Mouse (Mus musculus): ENCODE measurements around the gene Vmn1r7. TPM values are rescaled to one million over a fixed set of nuclear protein-coding genes. Genes with fewer than 3 reads are reported as not detected.
"Not testable (repeated sequence)": the region's sequence is repeated elsewhere in the genome, so short reads cannot be mapped to it uniquely, and the experiment has no call there.

Vmn1r7 gene
- not detected in 2 replicates for polyA plus RNA-seq (2015; fragmentation: Nextera tagmentation; extraction: Ambion mirVana)

- not testable (repeated sequence) for H3K4me3 ChIP-seq (ENCODE audit: low read length); H3K4me2 ChIP-seq (replicated peaks; ENCODE audit: low read depth, low read length); H3K27me3 ChIP-seq (ENCODE audit: insufficient read depth, low read length); H3K27ac ChIP-seq (ENCODE audit: low read length); H3K9me3 ChIP-seq (ENCODE audit: low read length); ATAC-seq (ENCODE audit: low FRiP score, low TSS enrichment); H3K4me1 ChIP-seq (ENCODE audit: insufficient read depth, low read length); H3K9ac ChIP-seq (replicated peaks; ENCODE audit: low read length); H3K36me3 ChIP-seq (ENCODE audit: insufficient read depth, low read length)
- WGBS: 84% methylated on average over 2 of the region's 2 CpGs
Measured at GRCm38 (mm10) chr6:57025224-57025623, at the start of gene Vmn1r7. Vmn1r7 (minus strand) TSS chr6:57025324.

- H3K27me3 ChIP-seq (ENCODE audit: insufficient read depth, low read length): no peaks in the 10 kb centered on the region
- H3K27ac ChIP-seq (ENCODE audit: low read length): no peak within 1 kb of the TSS
- H3K36me3 ChIP-seq (ENCODE audit: insufficient read depth, low read length): no peaks in the 10 kb centered on the region
- no peaks in the 10 kb centered on the region for H3K9me3 ChIP-seq (ENCODE audit: low read length)
- no peak within 1 kb of the TSS for H3K4me2 ChIP-seq (replicated peaks; ENCODE audit: low read depth, low read length)
- ATAC-seq (ENCODE audit: low FRiP score, low TSS enrichment): no peak
- H3K4me1 ChIP-seq (ENCODE audit: insufficient read depth, low read length): no peaks in the 10 kb centered on the region
- WGBS: 83% methylated on average over 2 of the region's 2 CpGs
- no peak within 1 kb of the TSS for H3K9ac ChIP-seq (replicated peaks; ENCODE audit: low read length)
- no peak within 1 kb of the TSS for H3K4me3 ChIP-seq (ENCODE audit: low read length)
Measured at GRCm38 (mm10) chr6:57066487-57066886, 41.4 kb upstream of the Vmn1r7 start, which contains the start of gene Vmn1r9. Vmn1r9 (plus strand) TSS chr6:57066787.

GRCm38 (mm10) chr6:57063730-57064129, 38.6 kb upstream of the Vmn1r7 start:
- Histone ChIP-seq H3K27ac (ENCODE audit: low read length) (no peak overlapping the region), H3K36me3 (ENCODE audit: insufficient read depth, low read length) (no peaks in the 10 kb centered on the region), H3K9ac (replicated peaks; ENCODE audit: low read length) (no peak overlapping the region), H3K27me3 (ENCODE audit: insufficient read depth, low read length) (no peaks in the 10 kb centered on the region), H3K4me2 (replicated peaks; ENCODE audit: low read depth, low read length) (no peak overlapping the region), H3K9me3 (ENCODE audit: low read length) (no peaks in the 10 kb centered on the region), H3K4me1 (ENCODE audit: insufficient read depth, low read length) (no peaks in the 10 kb centered on the region), H3K4me3 (ENCODE audit: low read length) (no peak overlapping the region)
- ATAC-seq (ENCODE audit: low FRiP score, low TSS enrichment): no peak

- Histone ChIP-seq H3K9ac (replicated peaks; ENCODE audit: low read length) (no peak overlapping the region), H3K9me3 (ENCODE audit: low read length) (no peaks in the 10 kb centered on the region), H3K4me2 (replicated peaks; ENCODE audit: low read depth, low read length) (no peak overlapping the region), H3K4me1 (ENCODE audit: insufficient read depth, low read length) (no peaks in the 10 kb centered on the region), H3K27ac (ENCODE audit: low read length) (no peak overlapping the region), H3K36me3 (ENCODE audit: insufficient read depth, low read length) (no peaks in the 10 kb centered on the region), H3K27me3 (ENCODE audit: insufficient read depth, low read length) (no peaks in the 10 kb centered on the region), H3K4me3 (ENCODE audit: low read length) (no peak overlapping the region)
- ATAC-seq (ENCODE audit: low FRiP score, low TSS enrichment): no peak
- 80% methylated on average over 2 of the region's 2 CpGs for WGBS
Measured at GRCm38 (mm10) chr6:57034674-57035073, 9.6 kb upstream of the Vmn1r7 start.

- ATAC-seq (ENCODE audit: low FRiP score, low TSS enrichment): no peak
- Histone ChIP-seq H3K4me2 (replicated peaks; ENCODE audit: low read depth, low read length) (no peak within 1 kb of the TSS), H3K36me3 (ENCODE audit: insufficient read depth, low read length) (no peaks in the 10 kb centered on the region), H3K27me3 (ENCODE audit: insufficient read depth, low read length) (no peaks in the 10 kb centered on the region), H3K9ac (replicated peaks; ENCODE audit: low read length) (no peak within 1 kb of the TSS), H3K4me3 (ENCODE audit: low read length) (no peak within 1 kb of the TSS), H3K27ac (ENCODE audit: low read length) (no peak within 1 kb of the TSS), H3K9me3 (ENCODE audit: low read length) (no peaks in the 10 kb centered on the region), H3K4me1 (ENCODE audit: insufficient read depth, low read length) (no peaks in the 10 kb centered on the region)
Measured at GRCm38 (mm10) chr6:57031984-57032383, 6.9 kb upstream of the Vmn1r7 start, which contains the start of gene Vmn1r8. Vmn1r8 (plus strand) TSS chr6:57032284.

- no peak for ATAC-seq (ENCODE audit: low FRiP score, low TSS enrichment)
- no peak within 1 kb of the TSS for H3K4me3 ChIP-seq (ENCODE audit: low read length)
- H3K4me1 ChIP-seq (ENCODE audit: insufficient read depth, low read length): no peaks in the 10 kb centered on the region
- H3K36me3 ChIP-seq (ENCODE audit: insufficient read depth, low read length): no peaks in the 10 kb centered on the region
- no peaks in the 10 kb centered on the region for H3K27me3 ChIP-seq (ENCODE audit: insufficient read depth, low read length)
- WGBS: 84% methylated on average over 2 of the region's 2 CpGs
- no peak within 1 kb of the TSS for H3K9ac ChIP-seq (replicated peaks; ENCODE audit: low read length)
- H3K9me3 ChIP-seq (ENCODE audit: low read length): no peaks in the 10 kb centered on the region
- no peak within 1 kb of the TSS for H3K4me2 ChIP-seq (replicated peaks; ENCODE audit: low read depth, low read length)
- no peak within 1 kb of the TSS for H3K27ac ChIP-seq (ENCODE audit: low read length)
Measured at GRCm38 (mm10) chr6:56996943-56997342, 28.2 kb downstream of the Vmn1r7 start, which contains the start of gene Vmn1r6. Vmn1r6 (plus strand) TSS chr6:56997243.

Other genes with a start within 250 kb of the Vmn1r7 start
- gene Kbtbd2, start 227.5 kb downstream of the Vmn1r7 start, polyA plus RNA-seq (2015; fragmentation: Nextera tagmentation; extraction: Ambion mirVana): 24.8 and 31.4 TPM in 2 replicates
- gene Fkbp9, start 193.3 kb downstream of the Vmn1r7 start, polyA plus RNA-seq (2015; fragmentation: Nextera tagmentation; extraction: Ambion mirVana): 132 and 145 TPM in 2 replicates
- gene Nt5c3, start 101.4 kb downstream of the Vmn1r7 start, polyA plus RNA-seq (2015; fragmentation: Nextera tagmentation; extraction: Ambion mirVana): 65.2 and 67.9 TPM in 2 replicates
- gene Vmn1r4, start 101.3 kb downstream of the Vmn1r7 start, polyA plus RNA-seq (2015; fragmentation: Nextera tagmentation; extraction: Ambion mirVana): 0.36 and 0.39 TPM in 2 replicates
- gene Vmn1r5, start 55.1 kb downstream of the Vmn1r7 start, polyA plus RNA-seq (2015; fragmentation: Nextera tagmentation; extraction: Ambion mirVana): not detected in 2 replicates
- gene Vmn1r6, start 28.1 kb downstream of the Vmn1r7 start, polyA plus RNA-seq (2015; fragmentation: Nextera tagmentation; extraction: Ambion mirVana): not detected in 2 replicates
- not detected in 2 replicates for gene Vmn1r8, start 7.0 kb upstream of the Vmn1r7 start, polyA plus RNA-seq (2015; fragmentation: Nextera tagmentation; extraction: Ambion mirVana)
- not detected in 2 replicates for gene Vmn1r9, start 41.5 kb upstream of the Vmn1r7 start, polyA plus RNA-seq (2015; fragmentation: Nextera tagmentation; extraction: Ambion mirVana)
- not detected in 2 replicates for gene Vmn1r10, start 84.1 kb upstream of the Vmn1r7 start, polyA plus RNA-seq (2015; fragmentation: Nextera tagmentation; extraction: Ambion mirVana)
- gene Vmn1r11, start 108.1 kb upstream of the Vmn1r7 start, polyA plus RNA-seq (2015; fragmentation: Nextera tagmentation; extraction: Ambion mirVana): not detected in 2 replicates
- gene Vmn1r12, start 131.6 kb upstream of the Vmn1r7 start, polyA plus RNA-seq (2015; fragmentation: Nextera tagmentation; extraction: Ambion mirVana): not detected in 2 replicates
- not detected in 2 replicates for gene Vmn1r13, start 178.0 kb upstream of the Vmn1r7 start, polyA plus RNA-seq (2015; fragmentation: Nextera tagmentation; extraction: Ambion mirVana)
- not detected in 2 replicates for gene Vmn1r14, start 206.4 kb upstream of the Vmn1r7 start, polyA plus RNA-seq (2015; fragmentation: Nextera tagmentation; extraction: Ambion mirVana)
- gene Vmn1r15, start 232.6 kb upstream of the Vmn1r7 start, polyA plus RNA-seq (2015; fragmentation: Nextera tagmentation; extraction: Ambion mirVana): not detected in 2 replicates

Data from kidney, embryonic 16.5 days (tissue).